ENCODE assay signal across 7 mouse cellular contexts in the genomic region with DNA sequence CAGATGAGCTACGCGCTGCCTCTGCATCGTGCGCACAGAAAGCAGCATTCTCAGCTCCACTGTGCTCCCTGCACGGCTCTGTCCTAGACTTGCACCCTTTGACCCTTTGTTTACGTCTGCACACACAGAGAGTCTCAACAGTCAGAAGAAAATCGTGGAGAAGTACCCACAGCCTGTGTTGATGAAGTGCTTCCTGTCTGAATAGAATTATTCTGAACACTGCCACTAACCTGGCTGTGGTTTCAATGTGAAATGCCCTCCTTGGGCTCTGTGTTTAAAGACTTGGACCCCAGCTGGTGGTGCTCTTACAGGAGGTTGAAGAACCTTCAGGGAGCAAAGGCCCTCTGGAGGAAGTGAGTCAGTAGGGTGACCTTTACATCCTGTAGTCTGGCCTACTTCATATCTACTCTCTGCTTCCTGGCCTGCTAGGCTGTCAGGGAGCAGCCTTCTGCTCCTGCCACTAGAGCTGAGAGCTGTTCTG.
A peak's percentile ranks its signal among the peaks of the same experiment; 100 is the strongest.
DNase-seq lines count a peak whose midpoint lies in the region; ATAC-seq and TF ChIP-seq lines count a peak whose summit lies in the region.

No protein-coding gene starts in this region.

- no peaks in the 10 kb centered on the region for H3K9me3 ChIP-seq in lung, embryonic 14.5 days (ENCODE audit: low read depth, low read length)
- no peaks in the 10 kb centered on the region for H3K9me3 ChIP-seq in heart, embryonic 16.5 days (replicated peaks; ENCODE audit: control insufficient read depth, low read length)

- peaks cover 27% of the 10 kb centered on the region; the same call in 1 of the 2 replicates for H3K4me1 ChIP-seq in lung, embryonic 14.5 days (ENCODE audit: insufficient read depth)
- peaks cover 54% of the 10 kb centered on the region for H3K4me1 ChIP-seq in heart, embryonic 16.5 days (ENCODE audit: control insufficient read depth, insufficient read depth, low read length)

- DNase-seq in lung, embryonic 14.5 days, result peak; percentile 45
- no peak for DNase-seq in lung, postnatal 10 days
- peak; percentile 18 for DNase-seq in T-cell, adult 2 months (ENCODE audit: low spot score)
- DNase-seq in right cerebral cortex, postnatal 36 days (ENCODE audit: low spot score in 2 of 2), result no peak
- no peak for DNase-seq in cerebellum, adult 11-12 months

- 38% methylated on average over 7 of the region's 7 CpGs for WGBS in lung, embryonic 14.5 days
- 70% methylated on average over 7 of the region's 7 CpGs for WGBS in heart, embryonic 16.5 days

- no peak overlapping the region for H3ac ChIP-seq in myocyte (ENCODE audit: control insufficient read depth, insufficient read length)

- no peaks in the 10 kb centered on the region for H3K27me3 ChIP-seq in lung, embryonic 14.5 days (ENCODE audit: insufficient read depth, low read length)
- H3K27me3 ChIP-seq in heart, embryonic 16.5 days (ENCODE audit: control insufficient read depth, insufficient read depth, low read length), result no peaks in the 10 kb centered on the region
- H3K27me3 ChIP-seq in myocyte (ENCODE audit: control insufficient read depth, insufficient read depth, insufficient read length), result no peaks in the 10 kb centered on the region

- no peak overlapping the region for H3K4me2 ChIP-seq in lung, embryonic 14.5 days
- H3K4me2 ChIP-seq in heart, embryonic 16.5 days (ENCODE audit: low read depth, low read length), result no peak overlapping the region
- no peak overlapping the region for H3K4me2 ChIP-seq in myocyte (ENCODE audit: low read depth)

- no peak overlapping the region for H3K4me3 ChIP-seq in lung, embryonic 14.5 days (ENCODE audit: low read depth, low read length)
- no peak overlapping the region for H3K4me3 ChIP-seq in heart, embryonic 16.5 days (ENCODE audit: low read length)
- H3K4me3 ChIP-seq in myocyte, result no peak overlapping the region

- TF ChIP-seq POLR2A in myocyte (IDR thresholded peaks at IDR 0.05; ENCODE audit: insufficient read length, low read depth), result no peak

- ATAC-seq in lung, embryonic 14.5 days (ENCODE audit: insufficient read depth), result peak; percentile 29; the same call in 1 of the 2 replicates
- ATAC-seq in heart, embryonic 16.5 days (replicated peaks; ENCODE audit: extremely low read depth, insufficient read depth, low FRiP score), result no peak

- H3K9ac ChIP-seq in lung, embryonic 14.5 days, result no peak overlapping the region
- H3K9ac ChIP-seq in heart, embryonic 16.5 days (ENCODE audit: low read length), result no peak overlapping the region

- no peak for TF ChIP-seq CTCF in lung, embryonic 14.5 days (IDR thresholded peaks at IDR 0.05; ENCODE audit: low read depth)

- peaks cover 93% of the 10 kb centered on the region for H3K79me2 ChIP-seq in myocyte (ENCODE audit: control insufficient read depth, insufficient read depth)

- H3K36me3 ChIP-seq in lung, embryonic 14.5 days (ENCODE audit: insufficient read depth), result no peaks in the 10 kb centered on the region; the same call in 1 of the 2 replicates
- H3K36me3 ChIP-seq in heart, embryonic 16.5 days (ENCODE audit: control insufficient read depth, insufficient read depth), result no peaks in the 10 kb centered on the region
- H3K36me3 ChIP-seq in myocyte (ENCODE audit: control insufficient read depth, insufficient read depth), result no peaks in the 10 kb centered on the region

- peak overlapping the region; percentile 74; the same call in 1 of the 2 replicates for H3K27ac ChIP-seq in lung, embryonic 14.5 days (ENCODE audit: low read depth)
- peak overlapping the region; percentile 82 for H3K27ac ChIP-seq in heart, embryonic 16.5 days (ENCODE audit: low read length)

TF ChIP-seq in myocyte, 11 proteins besides CTCF, POLR2A, EP300 and RAD21:
- TF ChIP-seq CEBPB (IDR thresholded peaks at IDR 0.05; ENCODE audit: insufficient read depth, poor library complexity, severe bottlenecking) (no peak), POLR2AphosphoS2 (IDR thresholded peaks at IDR 0.05; ENCODE audit: insufficient read length, low read depth) (peak; percentile 2)

Comparison
In these comparisons a context has a peak if more than half of its experiments do, and no peak if none do; other contexts are left out.
1. DNase-seq: peak in lung, embryonic 14.5 days (single experiment) and T-cell, adult 2 months (single experiment); none in lung, postnatal 10 days (single experiment), right cerebral cortex, postnatal 36 days (0 of 2) and cerebellum, adult 11-12 months (single experiment).